Mouse (Mus musculus) liver, embryonic 13.5 days (tissue): Measurements from ENCODE around the gene Fyb. TPM values are rescaled to one million over a fixed set of nuclear protein-coding genes. Genes with fewer than 3 reads are reported as not detected.

Experiments
- ATAC-seq: fragments of 200-750 bp; cut with Nextera tagmentation; 2 replicates; pipeline ENCODE4 v1.8.0; 2017; ENCODE audit warnings: low read depth, mild to moderate bottlenecking, moderate number of reproducible peaks, moderate library complexity
- DNase-seq: peaks from one replicate; pipeline ENCODE4 v3.0.0; 2022
- H3K27ac ChIP-seq: fragments of 300-500 bp; sonication (generic); 2 replicates; pipeline ENCODE4 v1.5.1; 2015; ENCODE audit warnings: moderate library complexity, mild to moderate bottlenecking, inconsistent platforms
- H3K27me3 ChIP-seq: fragments of 300-500 bp; sonication (generic); 2 replicates; pipeline ENCODE4 v1.6.1; 2015; ENCODE audit warnings: mild to moderate bottlenecking, inconsistent platforms
- H3K36me3 ChIP-seq: fragments of 300-500 bp; sonication (generic); 2 replicates; pipeline ENCODE4 v1.6.1; 2015; ENCODE audit warnings: mild to moderate bottlenecking, inconsistent platforms
- H3K4me1 ChIP-seq: fragments of 300-500 bp; sonication (generic); replicated peaks from 2 replicates; pipeline ENCODE4 v1.6.1; 2015; ENCODE audit warnings: inconsistent platforms
- H3K4me2 ChIP-seq: fragments of 300-500 bp; sonication (generic); 2 replicates; pipeline ENCODE4 v1.6.1; 2015; ENCODE audit warnings: inconsistent platforms, mild to moderate bottlenecking, moderate library complexity
- H3K4me3 ChIP-seq: fragments of 300-500 bp; sonication (generic); replicated peaks from 2 replicates; pipeline ENCODE4 v1.5.1; 2015; ENCODE audit warnings: mild to moderate bottlenecking, inconsistent platforms
- H3K9ac ChIP-seq: fragments of 300-500 bp; sonication (generic); 2 replicates; pipeline ENCODE4 v1.6.1; 2015; ENCODE audit warnings: mild to moderate bottlenecking, inconsistent platforms
- H3K9me3 ChIP-seq: fragments of 300-500 bp; sonication (generic); replicated peaks from 2 replicates; pipeline ENCODE4 v1.6.1; 2016; ENCODE audit warnings: inconsistent platforms
- WGBS: fragments of 180-500 bp; shearing (Covaris S2); methylation state at CpG from one replicate; pipeline ENCODE4 v1.1.7; 2015; ENCODE audit not compliant: insufficient replicate concordance; 5-methylcytosine and 5-hydroxymethylcytosine counted together
- polyA plus RNA-seq: library from polyadenylated mRNA; unstranded; fragments of >200 nt; fragmentation: Nextera tagmentation; extraction: Ambion mirVana; gene quantifications from 2 replicates; pipeline ENCODE4 v1.2.1, GENCODE M21; 2015

Fyb gene
- polyA plus RNA-seq, 1 experiment from 2014 or later = 27.5 TPM

DNA sequence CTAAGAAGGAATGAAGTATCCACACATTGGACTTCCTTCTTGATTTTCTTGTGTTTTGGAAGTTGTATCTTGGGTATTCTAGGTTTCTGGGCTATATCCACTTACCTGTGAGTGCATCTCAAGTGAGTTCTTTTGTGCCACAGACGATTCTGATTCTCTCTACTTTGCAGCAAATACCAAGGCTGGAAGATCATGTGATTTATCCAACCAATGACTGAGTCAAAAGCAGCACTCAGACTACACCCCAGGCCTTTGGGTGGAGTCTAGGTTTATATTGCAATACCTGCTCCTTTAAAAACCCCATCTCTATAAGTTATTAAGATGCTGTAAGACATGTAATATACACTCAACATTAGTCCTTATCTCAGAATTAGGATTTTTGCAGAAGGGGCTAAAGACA is 77.7 kb downstream of the Fyb start:
- H3K4me1 ChIP-seq = no peaks in the 10 kb centered on the region
- DNase-seq (no peak), ATAC-seq (no peak)
- no peak overlapping the region for H3K9ac ChIP-seq
- H3K36me3 ChIP-seq = no peaks in the 10 kb centered on the region
- no peak overlapping the region for H3K27ac ChIP-seq
- no peaks in the 10 kb centered on the region for H3K27me3 ChIP-seq
- no peaks in the 10 kb centered on the region for H3K9me3 ChIP-seq
- H3K4me3 ChIP-seq = no peak overlapping the region
- WGBS = 55% methylated on average over 1 of the region's 1 CpGs
- no peak overlapping the region for H3K4me2 ChIP-seq

DNA sequence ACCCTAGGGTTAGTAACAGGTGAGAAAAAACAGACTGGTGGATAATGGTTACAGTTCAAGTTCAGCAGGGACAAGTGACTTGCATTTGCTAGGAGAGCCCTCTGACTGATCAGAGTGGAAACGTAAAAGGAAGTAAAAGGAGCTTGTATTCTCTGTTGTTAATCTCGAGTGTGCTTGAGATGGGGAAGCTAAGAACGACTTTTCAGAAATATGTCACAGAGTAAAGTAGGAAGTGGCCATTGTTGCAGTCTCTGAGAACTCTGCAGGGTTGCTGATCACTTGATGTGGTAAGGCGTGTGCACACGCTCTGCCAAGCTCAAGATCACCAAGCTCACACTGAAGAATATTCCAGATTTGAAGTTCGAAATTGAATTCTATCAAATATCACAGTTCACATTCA is 78.7 kb downstream of the Fyb start:
- 36% methylated on average over 6 of the region's 6 CpGs for WGBS
- Histone ChIP-seq H3K4me1 (no peaks in the 10 kb centered on the region), H3K9me3 (no peaks in the 10 kb centered on the region), H3K4me2 (no peak overlapping the region), H3K27me3 (no peaks in the 10 kb centered on the region), H3K9ac (no peak overlapping the region), H3K36me3 (no peaks in the 10 kb centered on the region), H3K4me3 (no peak overlapping the region), H3K27ac (no peak overlapping the region)
- no peak for ATAC-seq
- DNase-seq = no peak

- Histone ChIP-seq H3K27me3 (no peaks in the 10 kb centered on the region), H3K36me3 (no peaks in the 10 kb centered on the region), H3K4me1 (no peaks in the 10 kb centered on the region), H3K9ac (no peak overlapping the region), H3K4me2 (no peak overlapping the region), H3K27ac (no peak overlapping the region), H3K9me3 (no peaks in the 10 kb centered on the region), H3K4me3 (no peak overlapping the region)
- DNase-seq (no peak), ATAC-seq (no peak)
- 81% methylated on average over 4 of the region's 4 CpGs for WGBS
Measured at GRCm38 (mm10) chr15:6602003-6602402, 79.3 kb downstream of the Fyb start.

GRCm38 (mm10) chr15:6610703-6611102 is 88.0 kb downstream of the Fyb start:
- H3K9me3 ChIP-seq = no peaks in the 10 kb centered on the region
- 68% methylated on average over 5 of the region's 5 CpGs for WGBS
- ATAC-seq (no peak), DNase-seq (no peak)
- H3K4me3 ChIP-seq = no peak overlapping the region
- H3K4me1 ChIP-seq = no peaks in the 10 kb centered on the region
- no peaks in the 10 kb centered on the region for H3K36me3 ChIP-seq
- no peak overlapping the region for H3K27ac ChIP-seq
- H3K4me2 ChIP-seq = no peak overlapping the region
- H3K27me3 ChIP-seq = no peaks in the 10 kb centered on the region
- no peak overlapping the region for H3K9ac ChIP-seq

DNA sequence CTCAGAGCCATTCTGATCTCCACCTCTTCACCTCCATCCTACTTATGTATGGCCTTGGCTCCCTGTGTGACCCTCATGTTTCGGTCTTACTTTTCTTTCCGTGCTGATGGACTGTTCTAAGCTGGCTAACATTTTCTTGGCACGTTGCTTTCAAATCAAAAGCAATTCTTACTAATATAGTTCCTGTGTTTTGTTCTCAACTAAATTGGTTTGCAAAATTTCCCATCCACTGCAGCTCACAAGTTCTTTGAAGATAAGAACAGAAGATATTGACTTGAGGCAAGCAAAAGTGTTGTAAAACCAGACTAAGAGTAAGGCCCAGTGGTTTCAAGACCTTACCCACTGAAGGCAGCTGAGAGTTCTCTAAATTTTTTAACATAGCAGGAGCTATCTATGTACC is 90.2 kb downstream of the Fyb start:
- Histone ChIP-seq H3K36me3 (no peaks in the 10 kb centered on the region), H3K4me1 (no peaks in the 10 kb centered on the region), H3K9ac (no peak overlapping the region), H3K27ac (no peak overlapping the region), H3K4me3 (no peak overlapping the region), H3K4me2 (no peak overlapping the region), H3K27me3 (no peaks in the 10 kb centered on the region), H3K9me3 (no peaks in the 10 kb centered on the region)
- ATAC-seq (no peak), DNase-seq (no peak)
- 66% methylated on average over 3 of the region's 3 CpGs for WGBS

- 63% methylated on average over 5 of the region's 5 CpGs for WGBS
- no peak for DNase-seq
Measured at GRCm38 (mm10) chr15:6616382-6617149, 93.9 kb downstream of the Fyb start.

GRCm38 (mm10) chr15:6619558-6620316 is 97.1 kb downstream of the Fyb start:
- Histone ChIP-seq H3K4me2 (no peak overlapping the region), H3K36me3 (no peaks in the 10 kb centered on the region), H3K9me3 (no peaks in the 10 kb centered on the region), H3K4me3 (no peak overlapping the region), H3K4me1 (peaks cover 30% of the 10 kb centered on the region), H3K9ac (no peak overlapping the region), H3K27ac (no peak overlapping the region), H3K27me3 (no peaks in the 10 kb centered on the region)
- no peak for DNase-seq
- 86% methylated on average over 12 of the region's 12 CpGs for WGBS
- no peak for ATAC-seq

More at GRCm38 (mm10) chr15:6616382-6617149, 93.9 kb downstream of the Fyb start:
- Histone ChIP-seq H3K9ac (no peak overlapping the region), H3K9me3 (no peaks in the 10 kb centered on the region), H3K36me3 (no peaks in the 10 kb centered on the region), H3K4me1 (peaks cover 7% of the 10 kb centered on the region), H3K27me3 (no peaks in the 10 kb centered on the region), H3K27ac (no peak overlapping the region), H3K4me2 (no peak overlapping the region), H3K4me3 (no peak overlapping the region)
- ATAC-seq = no peak

GRCm38 (mm10) chr15:6622512-6622911 is 99.9 kb downstream of the Fyb start:
- peak; percentile 60 for ATAC-seq
- peak; percentile 65 for DNase-seq
- no peak overlapping the region for H3K27ac ChIP-seq
- no peaks in the 10 kb centered on the region for H3K36me3 ChIP-seq
- no peak overlapping the region for H3K4me2 ChIP-seq
- WGBS = 8% methylated on average over 5 of the region's 5 CpGs
- peaks cover 48% of the 10 kb centered on the region for H3K4me1 ChIP-seq
- H3K4me3 ChIP-seq = no peak overlapping the region
- H3K27me3 ChIP-seq = no peaks in the 10 kb centered on the region
- H3K9me3 ChIP-seq = no peaks in the 10 kb centered on the region
- no peak overlapping the region for H3K9ac ChIP-seq

- no peak overlapping the region for H3K4me3 ChIP-seq
- H3K9ac ChIP-seq = no peak overlapping the region
- peaks cover 48% of the 10 kb centered on the region for H3K4me1 ChIP-seq
- H3K9me3 ChIP-seq = no peaks in the 10 kb centered on the region
- WGBS = 21% methylated on average over 8 of the region's 8 CpGs
- ATAC-seq (peak; percentile 41; the same call in 1 of the 2 replicates), DNase-seq (no peak)
- peak overlapping the region; percentile 16; the same call in 1 of the 2 replicates for H3K27ac ChIP-seq
- H3K36me3 ChIP-seq = no peaks in the 10 kb centered on the region
- H3K4me2 ChIP-seq = 0 out of 2 replicates have a peak overlapping the region, but pooled peaks have one; percentile 27
- no peaks in the 10 kb centered on the region for H3K27me3 ChIP-seq
Measured at GRCm38 (mm10) chr15:6623529-6624228, 101.0 kb downstream of the Fyb start.

- DNase-seq (no peak), ATAC-seq (no peak)
- Histone ChIP-seq H3K4me3 (0 out of 2 replicates have a peak overlapping the region, but pooled peaks have one; percentile 6), H3K4me1 (peaks cover 48% of the 10 kb centered on the region), H3K4me2 (peak overlapping the region; percentile 27), H3K9me3 (no peaks in the 10 kb centered on the region), H3K9ac (no peak overlapping the region), H3K36me3 (no peaks in the 10 kb centered on the region), H3K27ac (peak overlapping the region; percentile 14; the same call in 1 of the 2 replicates), H3K27me3 (no peaks in the 10 kb centered on the region)
- WGBS = 24% methylated on average over 18 of the region's 18 CpGs
Measured at GRCm38 (mm10) chr15:6624365-6625182, 101.9 kb downstream of the Fyb start.
